Comparison of ENCODE assay signal across 9 mouse cellular contexts in the genomic region with DNA sequence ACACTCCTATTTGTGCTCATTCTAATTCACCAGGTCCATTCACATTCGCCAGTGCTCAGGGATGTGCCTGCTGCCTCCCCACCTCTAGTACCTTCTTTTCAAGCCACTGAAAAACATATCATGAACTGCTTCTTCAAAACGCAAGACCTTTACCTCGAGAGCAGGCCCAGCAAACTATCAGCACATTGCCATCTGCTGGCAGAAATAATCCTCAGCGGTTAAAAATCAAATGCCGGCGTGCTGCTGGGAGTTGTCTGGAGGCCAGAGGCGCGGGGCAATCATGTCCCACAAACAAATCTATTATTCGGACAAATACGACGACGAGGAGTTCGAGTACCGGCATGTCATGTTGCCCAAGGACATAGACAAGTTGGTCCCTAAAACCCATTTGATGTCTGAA. TPM values are rescaled to one million over a fixed set of nuclear protein-coding genes. Genes with fewer than 3 reads are reported as not detected.
DNase-seq lines count a peak whose midpoint lies in the region; ATAC-seq and TF ChIP-seq lines count a peak whose summit lies in the region.
"Had no signal": no experiment of that assay in that cellular context is flagged by ENCODE, and none has a peak within 500 bp of the region (broad histone marks: within the 10 kb centered on the region; RNA-seq: fewer than 3 reads in every experiment).

No protein-coding gene starts in this region.

- intact Hi-C loops in heart, postnatal 25 days (cut with DNase I), result loop anchor here (1.0 kb wide), 1 partner anchor 94 kb away; no protein-coding TSS in a partner anchor

- H3K27me3 ChIP-seq in E14TG2a.4 (ENCODE audit: insufficient read depth, low read length), result no peaks in the 10 kb centered on the region

- H3K36me3 ChIP-seq in E14TG2a.4 (ENCODE audit: insufficient read depth, low read length), result no peaks in the 10 kb centered on the region

- no peak for TF ChIP-seq POLR2A in bone marrow macrophage, adult 2 months (IDR thresholded peaks at IDR 0.05; ENCODE audit: borderline replicate concordance, low read depth, low read length)

- ATAC-seq in frontal cortex, adult (ENCODE audit: low TSS enrichment), result peak; percentile 72; the same call in 1 of the 2 replicates

- H3K9me3 ChIP-seq in E14TG2a.4 (ENCODE audit: low read length), result peaks cover 13% of the 10 kb centered on the region

- H3K4me1 ChIP-seq in E14TG2a.4 (replicated peaks; ENCODE audit: low read depth, low read length), result no peaks in the 10 kb centered on the region
- peaks cover 10% of the 10 kb centered on the region for H3K4me1 ChIP-seq in bone marrow macrophage, adult 2 months (ENCODE audit: control insufficient read depth, insufficient read depth, low read length)

- peak; percentile 43 for TF ChIP-seq CTCF in E14TG2a.4 (conservative IDR thresholded peaks at IDR 0.05; ENCODE audit: low read length)
- peak; percentile 44 for TF ChIP-seq CTCF in bone marrow macrophage, adult 2 months (IDR thresholded peaks at IDR 0.05; ENCODE audit: low read depth, low read length)

- peak; percentile 38 for DNase-seq in heart, adult 8-10 months (ENCODE audit: low spot score)
- no peak for DNase-seq in heart, postnatal 25 days (ENCODE audit: low spot score)
- DNase-seq in layer of hippocampus, postnatal 14 days (ENCODE audit: low spot score in 2 of 2), result peak; percentile 48 to 57
- peak; percentile 44 to 60 for DNase-seq in lung, postnatal 4 days
- DNase-seq in thymus, postnatal 25 days, result peak; percentile 16

- H3K27ac ChIP-seq in bone marrow macrophage, adult 2 months (ENCODE audit: insufficient read depth, low read depth, low read length), result no peak overlapping the region

- no peak overlapping the region for H3K4me3 ChIP-seq in E14TG2a.4 (replicated peaks; ENCODE audit: low read length)
- no peak overlapping the region for H3K4me3 ChIP-seq in bone marrow macrophage, adult 2 months (ENCODE audit: insufficient read depth, low read length)

RNA-seq across cellular contexts. Expression of gene Cks1brt, which starts 19.6 kb away (rescaled TPM):
- not detected for total RNA-seq in heart, adult 8-10 months (2022)
- total RNA-seq in heart, postnatal 25 days (2021), result not detected
- not detected in 2 replicates for polyA plus RNA-seq in bone marrow macrophage, adult 2 months (2012; ENCODE audit: insufficient read depth, insufficient read length, missing spikeins)
- total RNA-seq in layer of hippocampus, postnatal 14 days (2021), result not detected
- polyA plus RNA-seq: lung, embryonic 16.5 days had no signal

RNA-seq across cellular contexts. Expression of gene Zfp791, which starts 48.4 kb away (rescaled TPM):
- 1 to 10 TPM; 2.1 to 3.0 (median 2.7) TPM for total RNA-seq in heart, adult 8-10 months (2022)
- 1 to 10 TPM; 2.1 to 2.6 TPM for total RNA-seq in heart, postnatal 25 days (2021)
- polyA plus RNA-seq in bone marrow macrophage, adult 2 months (2012; ENCODE audit: insufficient read depth, insufficient read length, missing spikeins), result 1.2 and 1.7 TPM in 2 replicates
- total RNA-seq in layer of hippocampus, postnatal 14 days (2021), result 1 to 10 TPM; 5.6 to 5.8 TPM

RNA-seq across cellular contexts. Expression of gene Olfr371, which starts 54.5 kb away (rescaled TPM):
- not detected for total RNA-seq in heart, adult 8-10 months (2022)
- total RNA-seq in heart, postnatal 25 days (2021), result not detected
- polyA plus RNA-seq in bone marrow macrophage, adult 2 months (2012; ENCODE audit: insufficient read depth, insufficient read length, missing spikeins), result not detected in 2 replicates
- total RNA-seq in layer of hippocampus, postnatal 14 days (2021), result not detected
- polyA plus RNA-seq: lung, embryonic 16.5 days had no signal
